Mouse (Mus musculus) hindbrain, embryonic 15.5 days (tissue): Measurements from ENCODE around the gene Acap2. TPM values are rescaled to one million over a fixed set of nuclear protein-coding genes. Genes with fewer than 3 reads are reported as not detected.
A peak's percentile ranks its signal among the peaks of the same experiment; 100 is the strongest.

ENCODE experiments used
- ATAC-seq: fragments of 200-750 bp; cut with Nextera tagmentation; 2 replicates; pipeline ENCODE4 v1.8.0; 2017; ENCODE audit warnings: low read depth, moderate number of reproducible peaks, moderate TSS enrichment; ENCODE audit not compliant: low FRiP score
- H3K27ac ChIP-seq: fragments of 300-500 bp; sonication (generic); replicated peaks from 2 replicates; pipeline ENCODE4 v1.5.1; 2015; ENCODE audit warnings: mild to moderate bottlenecking, inconsistent platforms
- H3K27me3 ChIP-seq: fragments of 300-500 bp; sonication (generic); 2 replicates; pipeline ENCODE4 v1.6.1; 2015; ENCODE audit warnings: control low read depth, inconsistent platforms
- H3K36me3 ChIP-seq: fragments of 300-500 bp; sonication (generic); 2 replicates; pipeline ENCODE4 v1.6.1; 2015; ENCODE audit warnings: control low read depth, inconsistent platforms
- H3K4me1 ChIP-seq: fragments of 300-500 bp; sonication (generic); replicated peaks from 2 replicates; pipeline ENCODE4 v1.6.1; 2015; ENCODE audit warnings: control low read depth, inconsistent platforms
- H3K4me2 ChIP-seq: fragments of 300-500 bp; sonication (generic); 2 replicates; pipeline ENCODE4 v1.6.1; 2015; ENCODE audit warnings: moderate library complexity, mild to moderate bottlenecking, inconsistent platforms
- H3K4me3 ChIP-seq: fragments of 300-500 bp; sonication (generic); 2 replicates; pipeline ENCODE4 v1.5.1; 2015; ENCODE audit warnings: mild to moderate bottlenecking, inconsistent platforms
- H3K9ac ChIP-seq: fragments of 300-500 bp; sonication (generic); 2 replicates; pipeline ENCODE4 v1.6.1; 2015; ENCODE audit warnings: inconsistent platforms
- H3K9me3 ChIP-seq: fragments of 300-500 bp; sonication (generic); 2 replicates; pipeline ENCODE4 v1.6.1; 2016; ENCODE audit warnings: control low read depth, inconsistent platforms
- WGBS: fragments of 180-500 bp; shearing (Covaris S2); methylation state at CpG from one replicate; pipeline ENCODE4 v1.1.7; 2015; 5-methylcytosine and 5-hydroxymethylcytosine counted together
- polyA plus RNA-seq: library from polyadenylated mRNA; unstranded; fragments of >200 nt; fragmentation: Nextera tagmentation; extraction: Ambion mirVana; gene quantifications from 2 replicates; pipeline ENCODE4 v1.2.1, GENCODE M21; 2015

Acap2 gene
- polyA plus RNA-seq, 1 experiment from 2014 or later: 11.5 TPM

- no peak overlapping the region for H3K4me2 ChIP-seq
- 89% methylated on average over 2 of the region's 2 CpGs for WGBS
- no peaks in the 10 kb centered on the region for H3K27me3 ChIP-seq
- H3K9ac ChIP-seq: no peak overlapping the region
- ATAC-seq: no peak
- H3K36me3 ChIP-seq: no peaks in the 10 kb centered on the region
- peaks cover 13% of the 10 kb centered on the region for H3K4me1 ChIP-seq
- no peak overlapping the region for H3K4me3 ChIP-seq
- H3K27ac ChIP-seq: no peak overlapping the region
- H3K9me3 ChIP-seq: no peaks in the 10 kb centered on the region
These were observed 15.3 kb downstream of the Acap2 start for GRCm38 (mm10) chr16:31185757-31186156.

GRCm38 (mm10) chr16:31184727-31185126 lies 16.3 kb downstream of the Acap2 start:
- ATAC-seq: no peak
- Histone ChIP-seq H3K4me1 (peaks cover 13% of the 10 kb centered on the region), H3K9me3 (no peaks in the 10 kb centered on the region), H3K36me3 (no peaks in the 10 kb centered on the region), H3K4me3 (no peak overlapping the region), H3K27ac (no peak overlapping the region), H3K9ac (no peak overlapping the region), H3K4me2 (no peak overlapping the region), H3K27me3 (no peaks in the 10 kb centered on the region)
- 52% methylated on average over 4 of the region's 4 CpGs for WGBS

GRCm38 (mm10) chr16:31182576-31182975 lies 18.5 kb downstream of the Acap2 start:
- H3K4me2 ChIP-seq: no peak overlapping the region
- no peak overlapping the region for H3K27ac ChIP-seq
- H3K4me1 ChIP-seq: peaks cover 7% of the 10 kb centered on the region; the same call in 1 of the 2 replicates
- H3K9ac ChIP-seq: no peak overlapping the region
- H3K27me3 ChIP-seq: no peaks in the 10 kb centered on the region
- 64% methylated on average over 9 of the region's 9 CpGs for whole genome bisulfite sequencing
- no peaks in the 10 kb centered on the region for H3K36me3 ChIP-seq
- no peak overlapping the region for H3K4me3 ChIP-seq
- no peak for ATAC-seq
- no peaks in the 10 kb centered on the region for H3K9me3 ChIP-seq

GRCm38 (mm10) chr16:31180843-31181242 lies 20.2 kb downstream of the Acap2 start:
- Histone ChIP-seq H3K9me3 (no peaks in the 10 kb centered on the region), H3K27ac (no peak overlapping the region), H3K9ac (no peak overlapping the region), H3K4me1 (peaks cover 7% of the 10 kb centered on the region; the same call in 1 of the 2 replicates), H3K4me3 (no peak overlapping the region), H3K4me2 (no peak overlapping the region), H3K36me3 (no peaks in the 10 kb centered on the region), H3K27me3 (no peaks in the 10 kb centered on the region)
- ATAC-seq: no peak
- 80% methylated on average over 8 of the region's 8 CpGs for WGBS

- no peak overlapping the region for H3K4me2 ChIP-seq
- H3K36me3 ChIP-seq: no peaks in the 10 kb centered on the region
- H3K27me3 ChIP-seq: no peaks in the 10 kb centered on the region
- no peak overlapping the region for H3K27ac ChIP-seq
- WGBS: 63% methylated on average over 5 of the region's 5 CpGs
- H3K4me3 ChIP-seq: no peak overlapping the region
- ATAC-seq: no peak
- no peaks in the 10 kb centered on the region for H3K9me3 ChIP-seq
- H3K4me1 ChIP-seq: 0 out of 2 replicates have a peak, but pooled peaks cover 3% of the 10 kb centered on the region
- no peak overlapping the region for H3K9ac ChIP-seq
These were observed 21.7 kb downstream of the Acap2 start for GRCm38 (mm10) chr16:31179384-31179783.

- no peak overlapping the region for H3K27ac ChIP-seq
- H3K27me3 ChIP-seq: no peaks in the 10 kb centered on the region
- no peak overlapping the region for H3K4me2 ChIP-seq
- H3K9ac ChIP-seq: no peak overlapping the region
- no peaks in the 10 kb centered on the region for H3K9me3 ChIP-seq
- no peaks in the 10 kb centered on the region for H3K36me3 ChIP-seq
- no peak overlapping the region for H3K4me3 ChIP-seq
- no peak for ATAC-seq
- H3K4me1 ChIP-seq: no peaks in the 10 kb centered on the region
- WGBS: 87% methylated on average over 9 of the region's 9 CpGs
These were observed 26.0 kb downstream of the Acap2 start for GRCm38 (mm10) chr16:31174880-31175638.

- peaks cover 10% of the 10 kb centered on the region for H3K4me1 ChIP-seq
- ATAC-seq: no peak
- WGBS: 93% methylated on average over 3 of the region's 3 CpGs
- H3K27ac ChIP-seq: no peak overlapping the region
- H3K36me3 ChIP-seq: no peaks in the 10 kb centered on the region
- no peak overlapping the region for H3K4me2 ChIP-seq
- no peaks in the 10 kb centered on the region for H3K9me3 ChIP-seq
- no peak overlapping the region for H3K4me3 ChIP-seq
- H3K9ac ChIP-seq: no peak overlapping the region
- no peaks in the 10 kb centered on the region for H3K27me3 ChIP-seq
These were observed 28.8 kb downstream of the Acap2 start for GRCm38 (mm10) chr16:31172229-31172628.

GRCm38 (mm10) chr16:31171418-31171817 lies 29.6 kb downstream of the Acap2 start:
- Histone ChIP-seq H3K36me3 (no peaks in the 10 kb centered on the region), H3K27ac (no peak overlapping the region), H3K9me3 (no peaks in the 10 kb centered on the region), H3K4me3 (no peak overlapping the region), H3K27me3 (no peaks in the 10 kb centered on the region), H3K4me1 (peaks cover 11% of the 10 kb centered on the region), H3K9ac (no peak overlapping the region), H3K4me2 (no peak overlapping the region)
- ATAC-seq: no peak

- H3K9me3 ChIP-seq: no peaks in the 10 kb centered on the region
- WGBS: 95% methylated on average over 8 of the region's 8 CpGs
These were observed 30.7 kb downstream of the Acap2 start for GRCm38 (mm10) chr16:31170297-31170696.

GRCm38 (mm10) chr16:31169596-31169995 lies 31.4 kb downstream of the Acap2 start:
- Histone ChIP-seq H3K4me2 (no peak overlapping the region), H3K27me3 (no peaks in the 10 kb centered on the region)

More at GRCm38 (mm10) chr16:31170297-31170696, 30.7 kb downstream of the Acap2 start:
- Histone ChIP-seq H3K4me1 (peaks cover 21% of the 10 kb centered on the region), H3K9ac (no peak overlapping the region), H3K36me3 (no peaks in the 10 kb centered on the region), H3K4me2 (no peak overlapping the region), H3K27ac (no peak overlapping the region), H3K27me3 (no peaks in the 10 kb centered on the region), H3K4me3 (no peak overlapping the region)
- no peak for ATAC-seq

GRCm38 (mm10) chr16:31167934-31168333 lies 33.1 kb downstream of the Acap2 start:
- no peak for ATAC-seq

More at GRCm38 (mm10) chr16:31169596-31169995, 31.4 kb downstream of the Acap2 start:
- no peak for ATAC-seq
- Histone ChIP-seq H3K9me3 (no peaks in the 10 kb centered on the region), H3K36me3 (no peaks in the 10 kb centered on the region), H3K27ac (no peak overlapping the region), H3K4me3 (no peak overlapping the region), H3K4me1 (peaks cover 25% of the 10 kb centered on the region), H3K9ac (no peak overlapping the region)

GRCm38 (mm10) chr16:31167017-31167887 lies 33.8 kb downstream of the Acap2 start:
- H3K27me3 ChIP-seq: no peaks in the 10 kb centered on the region
- ATAC-seq: peak; percentile 65; the same call in 1 of the 2 replicates
- H3K9me3 ChIP-seq: no peaks in the 10 kb centered on the region
- no peaks in the 10 kb centered on the region for H3K36me3 ChIP-seq
- H3K4me1 ChIP-seq: peaks cover 25% of the 10 kb centered on the region
- H3K9ac ChIP-seq: no peak overlapping the region
- H3K27ac ChIP-seq: no peak overlapping the region
- no peak overlapping the region for H3K4me2 ChIP-seq
- H3K4me3 ChIP-seq: no peak overlapping the region
- 39% methylated on average over 10 of the region's 10 CpGs for WGBS

More at GRCm38 (mm10) chr16:31167934-31168333, 33.1 kb downstream of the Acap2 start:
- no peaks in the 10 kb centered on the region for H3K9me3 ChIP-seq
- no peak overlapping the region for H3K4me3 ChIP-seq
- peaks cover 25% of the 10 kb centered on the region for H3K4me1 ChIP-seq
- no peak overlapping the region for H3K27ac ChIP-seq
- WGBS: 64% methylated on average over 7 of the region's 7 CpGs
- no peaks in the 10 kb centered on the region for H3K36me3 ChIP-seq
- no peak overlapping the region for H3K9ac ChIP-seq
- H3K27me3 ChIP-seq: no peaks in the 10 kb centered on the region
- H3K4me2 ChIP-seq: no peak overlapping the region
